Mouse (Mus musculus): ENCODE measurements at regions not wholly inside any gene's neighbourhood (a gene's known extent, or its start where the extent isn't known, plus 50 kb on each side); places are given as distances from the start of the nearest gene placed in this dataset.

- POLR2A ChIA-PET: no interaction called here
- CTCF ChIA-PET: no interaction called here
These were observed 59.6 kb upstream of the Slc40a1 start for GRCm38 (mm10) chr1:45985892-45986291.

- ChIA-PET POLR2A (no interaction called here), CTCF (no interaction called here)
These were observed 60.4 kb upstream of the Slc40a1 start for GRCm38 (mm10) chr1:45986676-45987075.

GRCm38 (mm10) chr1:46002255-46002654, 63.9 kb upstream of the Dnah7b start:
- CTCF ChIA-PET: no interaction called here
- POLR2A ChIA-PET: no interaction called here

- ChIA-PET CTCF (interaction anchor here in 1 of 4 experiments (0.7 kb wide), 1 partner anchor 163 kb away, joined by 3 read pairs; no protein-coding TSS in a partner anchor), POLR2A (no interaction called here)
These were observed 62.6 kb upstream of the Dnah7b start for GRCm38 (mm10) chr1:46003472-46003871.

- POLR2A ChIA-PET: no interaction called here
- CTCF ChIA-PET: no interaction called here
These were observed 59.3 kb upstream of the Dnah7b start for GRCm38 (mm10) chr1:46006790-46007189.
